Mouse (Mus musculus) ES-CJ7 (cell line): Measurements from ENCODE around the gene Enpp3.

Experiments
- DNase-seq: peaks from one replicate; pipeline ENCODE4 v3.0.0; 2011; ENCODE audit warnings: low read depth, low spot score

Gene Enpp3

DNA sequence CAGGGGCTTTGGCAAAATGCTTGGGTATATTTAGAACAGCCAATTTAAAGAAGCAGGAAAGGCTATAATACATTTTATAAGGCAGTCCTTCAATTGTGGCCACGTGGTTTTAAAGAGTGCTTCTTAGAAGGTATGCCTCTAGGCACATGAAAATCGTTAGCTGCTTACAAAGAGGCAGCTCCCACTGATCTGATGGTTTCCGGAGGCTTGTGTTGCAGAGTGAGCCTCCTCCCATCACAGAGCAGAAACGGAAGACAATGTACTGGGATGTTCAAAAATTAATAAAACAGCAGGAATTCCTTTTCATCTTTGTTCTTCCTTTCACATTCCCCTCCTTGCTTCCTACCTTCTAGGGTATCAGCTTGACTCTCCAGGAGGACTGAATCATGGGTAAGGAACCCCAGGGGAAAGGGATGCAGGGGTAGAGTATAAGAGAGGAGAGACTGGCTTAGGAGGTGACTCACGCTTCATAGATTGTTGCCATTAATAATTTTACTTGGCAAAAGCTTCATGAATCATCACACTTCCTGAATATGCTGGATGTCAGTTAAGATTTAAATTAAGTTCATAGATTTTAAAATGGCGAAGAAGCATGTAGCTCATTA is 77.4 kb downstream of the Enpp3 start:
- no peak for DNase-seq

DNA sequence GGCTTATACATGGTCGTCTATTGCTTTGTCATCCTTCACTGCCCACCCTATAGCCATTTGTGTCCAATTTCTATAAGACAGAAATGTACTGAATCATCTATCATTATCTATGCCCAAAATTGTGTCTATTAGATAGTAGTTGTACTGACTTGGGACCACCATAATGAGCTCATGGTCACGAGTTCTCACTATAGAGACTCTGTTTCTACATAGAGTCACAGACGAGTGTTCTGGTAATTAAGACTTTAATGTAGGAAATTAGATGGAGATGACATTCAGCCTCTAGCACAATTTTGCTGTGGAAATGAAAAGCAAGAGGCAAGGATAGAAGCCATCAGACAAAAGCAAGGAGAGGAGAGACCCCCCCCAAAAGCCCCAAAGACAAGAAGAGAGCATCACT is 78.0 kb downstream of the Enpp3 start:
- DNase-seq = no peak

DNA sequence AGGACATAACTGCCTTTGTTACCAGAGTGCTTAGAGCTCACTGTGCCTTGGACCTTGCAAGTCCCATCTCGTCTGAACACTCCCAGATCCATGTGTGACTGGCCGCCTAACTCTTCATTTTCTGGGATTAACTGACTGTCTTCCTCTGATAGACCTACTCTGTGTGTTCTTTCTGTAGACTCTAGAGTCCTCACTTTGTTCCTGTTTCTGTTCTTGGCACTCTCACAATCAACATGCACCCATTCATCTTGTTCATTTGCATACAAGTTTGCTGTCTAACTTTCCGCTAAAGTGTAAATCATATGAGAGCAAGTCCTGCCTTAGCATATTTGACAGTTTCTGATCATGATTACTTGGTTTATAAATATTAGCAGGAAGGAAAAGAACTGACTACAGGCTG is 79.4 kb downstream of the Enpp3 start:
- DNase-seq = no peak

DNA sequence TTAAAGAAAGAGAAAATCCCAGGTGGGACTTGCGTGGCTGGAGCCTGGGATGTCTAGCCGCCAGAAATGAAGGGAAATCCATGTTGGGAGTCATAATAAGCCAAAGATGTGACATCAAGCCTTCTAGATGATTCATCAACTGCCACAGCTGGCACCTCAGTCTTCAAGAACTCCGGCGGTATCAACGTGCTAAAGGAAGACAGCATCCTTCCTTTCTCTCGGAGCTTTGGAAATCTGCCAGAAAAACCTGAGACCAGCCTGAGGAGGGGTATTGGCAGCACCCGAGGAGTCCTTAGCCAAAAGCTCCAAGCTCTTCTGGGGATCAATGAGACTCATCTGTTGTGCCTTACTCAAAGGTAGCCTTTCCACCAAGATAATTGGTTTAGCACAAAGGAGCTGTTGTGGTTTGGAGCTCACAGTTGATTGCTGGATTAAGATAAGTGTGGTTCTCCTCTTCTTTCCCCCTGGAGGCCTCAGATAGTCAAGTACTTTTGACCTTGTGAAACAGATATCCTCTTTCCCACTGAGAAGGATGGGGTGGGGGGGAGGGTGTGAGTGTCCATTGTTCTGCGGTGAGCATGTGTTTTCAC is 84.2 kb downstream of the Enpp3 start:
- DNase-seq = no peak

DNA sequence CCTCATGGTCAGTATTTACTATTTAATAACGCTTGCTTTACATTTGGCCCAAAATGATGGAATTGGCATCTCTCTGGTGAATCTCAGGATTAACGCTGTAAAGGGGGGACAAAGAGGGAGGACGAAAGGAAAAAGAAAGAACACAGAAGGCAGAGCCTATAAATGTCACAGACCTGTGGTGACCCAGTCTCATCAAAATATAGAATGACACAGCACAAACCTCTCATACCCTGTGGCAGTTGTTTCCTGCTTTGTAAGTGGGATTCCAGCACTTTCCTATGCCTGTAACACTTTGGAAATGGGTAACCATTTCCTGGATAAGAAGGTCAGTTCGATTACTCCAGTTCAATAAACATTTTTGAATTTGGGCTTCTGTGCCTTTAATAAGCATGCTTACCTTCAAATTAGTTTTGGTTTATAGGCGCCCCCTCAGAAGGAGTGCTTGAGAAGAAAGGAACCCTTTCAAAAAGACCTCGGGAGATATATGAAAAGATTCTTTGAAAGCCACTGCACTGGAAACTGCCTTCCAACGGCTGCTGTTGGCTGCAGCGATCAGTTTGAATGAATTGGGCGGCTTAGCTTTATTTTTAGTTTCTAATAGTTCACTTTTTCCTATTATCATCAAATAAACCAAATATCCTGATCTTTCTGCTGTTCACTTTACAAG is 87.6 kb downstream of the Enpp3 start:
- no peak for DNase-seq

DNA sequence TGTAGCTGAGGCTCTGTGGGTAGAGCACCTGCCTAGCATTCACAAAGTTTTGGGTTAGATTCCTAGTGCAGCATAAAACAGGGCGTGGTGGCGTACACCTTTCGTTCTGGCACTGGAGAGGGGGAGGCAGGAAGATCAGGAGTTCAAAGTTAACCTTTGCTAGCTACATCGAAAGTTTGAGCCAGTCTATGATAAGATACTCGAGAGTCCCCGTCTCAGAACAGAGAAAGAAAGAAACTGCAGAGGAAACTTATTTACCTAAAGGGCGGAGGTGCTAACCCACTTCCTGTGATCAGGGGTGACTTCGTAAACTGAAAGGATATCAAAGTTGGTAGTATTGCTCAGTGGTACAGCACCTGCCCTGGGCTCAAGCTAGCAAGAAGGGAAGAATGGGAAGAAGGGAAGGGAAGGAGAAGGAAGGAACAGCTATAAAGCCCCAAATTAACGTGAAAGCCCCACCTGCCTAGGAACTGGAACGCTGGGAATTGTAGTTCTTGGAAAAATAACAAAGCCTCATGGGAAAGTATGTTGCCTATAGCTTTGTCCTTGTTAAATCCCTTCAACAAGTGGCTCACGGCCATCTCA is 88.3 kb downstream of the Enpp3 start:
- DNase-seq = peak; percentile 14

DNA sequence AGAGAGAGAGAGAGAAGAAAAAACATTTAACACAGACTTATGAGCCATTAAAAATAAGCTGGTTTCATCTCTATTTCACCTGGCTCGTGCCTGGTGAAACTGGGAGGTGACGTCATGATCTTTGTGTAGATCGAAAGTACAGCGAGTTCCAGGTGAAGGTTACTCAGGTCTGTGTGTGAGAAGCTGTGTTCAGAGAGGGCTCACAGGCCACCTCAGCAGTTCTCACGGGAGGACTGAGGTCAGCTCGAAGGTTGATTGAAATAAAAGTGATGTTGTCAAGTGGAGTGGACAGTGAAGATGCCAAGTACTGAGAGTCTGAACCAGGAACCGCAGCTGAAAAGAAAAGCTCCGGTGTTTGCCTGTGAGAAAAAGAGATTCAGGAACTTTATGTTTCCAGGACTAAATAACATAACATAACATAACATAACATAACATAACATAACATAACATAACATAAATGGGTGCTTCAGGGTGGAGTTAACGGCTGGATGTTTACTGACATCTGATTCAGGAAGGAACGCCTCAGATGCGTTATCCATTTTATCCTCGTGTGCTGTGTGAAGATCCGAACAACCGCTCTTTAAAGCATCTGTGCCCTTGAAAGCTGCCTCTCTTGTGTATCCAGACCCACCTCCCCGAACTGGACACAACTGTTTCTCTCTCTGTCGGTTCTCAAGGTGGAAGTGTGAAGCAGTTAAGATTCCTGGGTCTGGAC is 88.9 kb downstream of the Enpp3 start:
- no peak for DNase-seq

DNA sequence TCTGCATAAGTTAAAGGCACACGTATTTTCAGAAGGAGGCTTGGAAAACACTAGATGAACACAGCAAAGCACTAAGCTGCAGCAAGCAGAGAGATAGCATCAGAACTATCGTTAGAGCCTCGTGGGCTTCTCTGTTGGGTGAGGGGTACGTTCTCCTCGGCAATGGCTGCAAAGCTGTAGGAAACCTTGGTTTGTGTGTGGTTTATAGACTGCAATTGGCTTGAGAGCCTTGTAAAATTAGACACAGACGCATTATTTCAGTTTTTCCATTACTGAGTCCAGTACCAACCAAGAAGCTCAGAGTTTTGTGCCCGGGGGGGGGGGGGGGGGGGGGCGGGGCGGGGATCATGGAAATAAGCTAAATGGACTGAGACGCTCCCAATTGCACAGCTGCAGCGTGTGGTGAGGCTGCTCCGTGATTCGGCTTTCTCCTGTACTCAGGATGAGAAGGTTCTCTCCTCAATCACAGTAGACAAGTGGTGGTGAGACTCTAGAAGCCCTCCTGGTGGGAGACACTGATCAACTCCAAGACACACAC is 99.6 kb downstream of the Enpp3 start:
- no peak for DNase-seq

DNA sequence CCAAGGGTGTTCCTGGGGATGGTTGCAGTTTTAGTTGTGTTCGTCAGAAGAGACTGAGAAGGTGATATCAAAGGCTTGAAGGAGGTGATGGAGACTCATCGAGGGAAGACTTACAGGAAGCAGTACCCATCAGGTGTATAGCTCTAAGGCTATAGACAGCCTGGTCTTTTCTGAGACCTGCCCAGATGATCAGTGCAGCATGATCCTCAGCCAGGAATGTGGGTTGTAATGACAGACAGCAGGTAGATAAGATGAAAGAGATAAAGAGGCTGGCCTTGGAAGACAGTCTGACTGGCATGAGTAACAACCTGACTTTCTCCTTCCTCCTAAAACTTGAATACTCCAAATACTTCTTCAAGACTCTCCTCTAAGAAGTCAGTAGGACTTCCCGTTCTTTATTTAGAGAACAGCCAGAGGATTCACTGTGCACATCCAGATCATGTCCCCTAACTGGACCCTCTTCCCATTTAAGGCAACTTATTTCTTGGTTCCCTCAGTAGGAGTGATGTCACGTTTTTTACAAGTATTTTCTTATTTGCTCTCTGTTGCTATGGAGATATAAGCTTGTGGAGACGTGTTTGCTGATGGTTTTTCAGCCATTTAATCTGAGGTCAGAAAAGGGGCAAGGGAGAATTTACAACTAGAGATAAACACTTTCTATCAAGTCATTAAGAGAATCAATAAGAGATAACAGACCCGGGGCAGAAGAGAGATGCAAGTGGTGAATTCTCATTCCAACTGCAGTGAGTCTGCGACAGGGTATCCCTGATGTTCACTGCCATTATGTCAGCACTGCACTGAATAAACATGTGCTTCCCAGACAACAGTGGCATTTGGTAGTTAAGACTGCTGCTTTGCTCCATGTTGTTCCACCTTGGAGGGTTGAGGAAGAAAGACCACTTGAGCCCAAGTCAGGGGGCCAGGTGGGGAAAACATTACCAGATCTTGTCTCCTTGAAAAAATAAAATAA is 101.1 kb downstream of the Enpp3 start:
- DNase-seq = no peak

DNA sequence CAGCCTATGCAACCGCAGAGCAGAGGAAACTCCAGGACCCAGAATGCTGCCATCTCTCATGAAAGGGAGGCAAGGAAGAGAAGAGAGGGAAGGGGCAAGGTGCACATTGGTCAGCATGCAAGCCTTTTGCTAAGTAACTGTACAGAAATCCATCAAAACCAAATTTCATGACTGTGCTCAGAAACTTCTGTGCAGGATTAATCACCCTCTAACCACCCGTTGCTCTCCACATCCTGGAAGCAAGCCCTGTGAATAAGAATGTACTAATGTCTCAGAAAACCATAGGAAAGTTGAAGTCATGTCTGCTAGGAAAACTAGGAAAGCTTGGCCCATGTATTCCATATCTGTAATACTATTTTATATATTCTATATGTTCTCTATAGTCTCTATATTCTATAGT is 103.5 kb downstream of the Enpp3 start:
- no peak for DNase-seq

DNA sequence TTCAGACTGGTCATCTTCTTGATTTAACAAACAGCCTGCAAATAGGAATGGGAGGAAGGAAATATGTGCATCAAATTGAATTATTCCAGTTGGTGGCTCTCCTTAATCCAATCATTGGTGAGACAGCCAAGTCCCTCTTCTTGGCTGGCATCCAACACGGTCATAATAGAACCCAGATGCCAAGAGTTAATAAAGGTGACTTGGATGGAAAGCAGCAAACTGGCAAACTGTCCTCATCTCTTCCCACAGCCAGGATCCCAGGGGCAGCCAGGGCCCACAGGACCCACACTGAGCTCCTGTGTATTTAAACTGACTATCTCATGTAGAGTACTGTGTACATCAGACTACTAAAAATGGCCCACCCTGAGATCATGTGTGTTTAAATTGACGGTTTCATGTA is 104.2 kb downstream of the Enpp3 start:
- no peak for DNase-seq

DNA sequence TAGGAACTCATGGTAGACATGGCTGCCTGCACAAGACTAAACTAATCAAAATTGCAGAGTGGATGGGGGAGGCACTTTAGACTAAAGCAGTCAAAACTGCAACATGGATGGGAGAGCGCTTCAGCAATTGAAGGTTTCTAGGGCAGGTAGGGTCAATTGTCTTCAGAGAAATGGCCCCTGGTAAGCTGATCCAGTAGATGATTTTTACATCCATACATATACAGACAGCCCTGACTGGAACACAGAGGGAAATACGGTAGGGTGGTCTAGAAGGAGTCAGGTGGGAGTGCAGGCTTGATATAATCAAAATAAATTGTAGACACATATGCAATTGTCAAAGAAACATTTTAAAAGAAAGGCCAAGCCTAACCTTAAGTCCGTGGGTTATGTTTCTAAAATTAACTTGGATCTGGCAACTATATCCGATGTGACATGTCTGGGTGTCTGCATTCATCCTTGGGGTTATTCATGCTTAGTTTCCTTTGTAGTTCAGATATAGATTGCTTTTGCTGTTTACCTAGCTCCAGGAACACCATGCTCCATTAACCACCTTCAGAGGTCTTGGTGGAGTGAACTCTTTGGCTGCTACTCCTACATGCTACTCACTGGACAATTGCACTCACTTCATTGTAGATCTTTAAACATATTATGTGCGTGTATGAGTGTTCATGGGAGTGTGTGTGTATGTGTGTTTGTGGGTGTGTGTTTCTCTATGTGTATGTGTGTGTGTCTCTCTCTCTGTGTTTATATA is 107.4 kb downstream of the Enpp3 start:
- DNase-seq = no peak

DNA sequence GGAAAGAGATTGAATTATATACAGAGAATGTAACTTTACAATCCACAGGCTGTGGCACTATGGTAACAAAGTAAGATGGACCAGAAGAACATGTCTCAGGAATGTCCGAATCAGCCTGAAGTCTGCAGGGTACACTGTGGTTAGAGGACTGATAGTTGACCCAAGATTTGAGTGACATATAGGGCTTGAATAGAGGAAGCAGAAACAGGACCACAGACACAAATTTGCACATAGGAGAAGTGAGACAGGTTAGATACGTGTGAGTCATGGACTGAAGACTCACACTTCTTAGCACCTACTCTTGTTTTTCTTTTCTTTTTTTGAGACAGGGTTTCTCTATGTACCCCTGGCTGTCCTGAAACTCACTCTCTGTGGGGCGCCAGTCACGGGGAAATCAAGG is 115.1 kb downstream of the Enpp3 start:
- no peak for DNase-seq

DNA sequence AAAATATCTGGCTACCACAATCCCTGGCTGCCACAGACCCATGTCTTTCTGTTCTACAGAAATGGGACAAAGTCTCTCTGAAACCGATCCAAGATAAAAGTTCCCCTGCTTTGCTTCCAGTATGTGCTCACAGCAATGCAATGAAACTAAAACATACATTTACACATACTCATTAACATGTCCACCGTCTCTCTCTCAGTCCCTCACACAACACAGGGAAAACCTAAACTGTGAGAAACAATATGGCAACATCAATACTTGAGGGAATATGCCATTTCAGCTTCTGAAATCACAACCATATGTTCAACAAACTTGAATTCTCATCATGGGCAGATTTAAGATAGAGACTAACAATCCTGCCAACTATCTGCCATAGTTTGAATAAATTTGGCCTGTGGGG is 117.4 kb downstream of the Enpp3 start:
- DNase-seq = no peak
